ENCODE assay signal across 30 mouse cellular contexts in genomic region chr7:5074984-5075383, GRCm38 (mm10). TPM values are rescaled to one million over a fixed set of nuclear protein-coding genes. Genes with fewer than 3 reads are reported as not detected.
"Had no signal": no experiment of that assay in that cellular context is flagged by ENCODE, and none has a peak within 500 bp of the region (broad histone marks: within the 10 kb centered on the region; RNA-seq: fewer than 3 reads in every experiment).

No protein-coding gene starts in this region.

- H3K27ac ChIP-seq: heart, adult 2 months; heart, embryonic 13.5 days; heart, embryonic 15.5 days; hindbrain, embryonic 13.5 days; hindbrain, embryonic 15.5 days; hindbrain, postnatal 0 days; kidney, embryonic 15.5 days; kidney, postnatal 0 days; limb, embryonic 13.5 days; limb, embryonic 15.5 days had no signal

- ATAC-seq: forebrain, postnatal 0 days; hindbrain, postnatal 0 days; intestine, embryonic 16.5 days had no signal

- H3K4me3 ChIP-seq: heart, adult 2 months; heart, embryonic 13.5 days; heart, embryonic 15.5 days; hindbrain, embryonic 13.5 days; hindbrain, embryonic 15.5 days; kidney, embryonic 15.5 days; limb, embryonic 13.5 days; limb, embryonic 15.5 days had no signal

- H3K27me3 ChIP-seq: heart, embryonic 13.5 days; heart, embryonic 15.5 days; hindbrain, embryonic 13.5 days; hindbrain, embryonic 15.5 days; kidney, embryonic 15.5 days; limb, embryonic 13.5 days; limb, embryonic 15.5 days had no signal

- DNase-seq: forebrain, postnatal 0 days; gastrocnemius, postnatal 14 days; gastrocnemius, postnatal 36 days; heart, adult 11 months; heart, adult 2 months; heart, postnatal 14 days; heart, postnatal 36 days; kidney, adult 18-20 months; kidney, postnatal 14 days; layer of hippocampus, adult 9-11 months; layer of hippocampus, postnatal 36 days; left cerebral cortex, postnatal 4 days had no signal

- H3K4me1 ChIP-seq: hindbrain, embryonic 13.5 days; hindbrain, embryonic 15.5 days; kidney, embryonic 15.5 days; limb, embryonic 13.5 days; limb, embryonic 15.5 days had no signal

- H3K9me3 ChIP-seq: heart, embryonic 13.5 days; heart, embryonic 15.5 days; hindbrain, embryonic 13.5 days; hindbrain, embryonic 15.5 days; kidney, embryonic 15.5 days; limb, embryonic 13.5 days; limb, embryonic 15.5 days had no signal

- H3K4me2 ChIP-seq: heart, embryonic 11.5 days; heart, embryonic 13.5 days; heart, embryonic 15.5 days; hindbrain, embryonic 13.5 days; hindbrain, embryonic 15.5 days; kidney, embryonic 15.5 days; limb, embryonic 13.5 days; limb, embryonic 15.5 days had no signal

- H3K9ac ChIP-seq: forebrain, postnatal 0 days; heart, embryonic 13.5 days; heart, embryonic 15.5 days; hindbrain, embryonic 13.5 days; hindbrain, embryonic 15.5 days; kidney, embryonic 15.5 days; limb, embryonic 13.5 days; limb, embryonic 15.5 days; liver, embryonic 14.5 days had no signal

RNA-seq across cellular contexts. Expression of gene 4632433K11Rik, which starts 41.1 kb away (rescaled TPM):
- polyA plus RNA-seq: forebrain, postnatal 0 days; gonadal fat pad, adult 2 months; heart, adult 2 months; heart, embryonic 11.5 days; heart, embryonic 13.5 days; heart, embryonic 15.5 days; heart, postnatal 0 days; hindbrain, embryonic 11.5 days; hindbrain, embryonic 13.5 days; hindbrain, embryonic 15.5 days; hindbrain, postnatal 0 days; intestine, embryonic 14.5 days; intestine, embryonic 16.5 days; kidney, embryonic 15.5 days; kidney, postnatal 0 days; large intestine, adult 2 months; limb, embryonic 11.5 days; limb, embryonic 15.5 days; liver, embryonic 14.5 days had no signal
